Mouse (Mus musculus) liver, postnatal 0 days (tissue): ENCODE data around the gene Gfer.

Experiments used
- CTCF ChIP-seq: sonication (generic); IDR thresholded peaks from 2 replicates; pipeline ENCODE4 v1.5.1; 2016; ENCODE audit warnings: antibody characterized with exemption, low read depth
- EP300 ChIP-seq: IDR thresholded peaks from 2 replicates; pipeline ENCODE4 v1.6.1; 2016; ENCODE audit warnings: antibody characterized with exemption, low read depth, mild to moderate bottlenecking

GRCm38 (mm10) chr17:24743896-24744295 lies 47.9 kb upstream of the Gfer start:
- TF ChIP-seq CTCF, result no peak
- no peak for TF ChIP-seq EP300
